Mouse (Mus musculus) heart, adult 9 months (tissue): ENCODE measurements around the gene Adap1.

ENCODE experiments used
- DNase-seq, 2 experiments: peaks; one replicate each; pipeline ENCODE4 v3.0.0; 2022; ENCODE audit warnings: low spot score in 2 of 2

Gene Adap1

DNA sequence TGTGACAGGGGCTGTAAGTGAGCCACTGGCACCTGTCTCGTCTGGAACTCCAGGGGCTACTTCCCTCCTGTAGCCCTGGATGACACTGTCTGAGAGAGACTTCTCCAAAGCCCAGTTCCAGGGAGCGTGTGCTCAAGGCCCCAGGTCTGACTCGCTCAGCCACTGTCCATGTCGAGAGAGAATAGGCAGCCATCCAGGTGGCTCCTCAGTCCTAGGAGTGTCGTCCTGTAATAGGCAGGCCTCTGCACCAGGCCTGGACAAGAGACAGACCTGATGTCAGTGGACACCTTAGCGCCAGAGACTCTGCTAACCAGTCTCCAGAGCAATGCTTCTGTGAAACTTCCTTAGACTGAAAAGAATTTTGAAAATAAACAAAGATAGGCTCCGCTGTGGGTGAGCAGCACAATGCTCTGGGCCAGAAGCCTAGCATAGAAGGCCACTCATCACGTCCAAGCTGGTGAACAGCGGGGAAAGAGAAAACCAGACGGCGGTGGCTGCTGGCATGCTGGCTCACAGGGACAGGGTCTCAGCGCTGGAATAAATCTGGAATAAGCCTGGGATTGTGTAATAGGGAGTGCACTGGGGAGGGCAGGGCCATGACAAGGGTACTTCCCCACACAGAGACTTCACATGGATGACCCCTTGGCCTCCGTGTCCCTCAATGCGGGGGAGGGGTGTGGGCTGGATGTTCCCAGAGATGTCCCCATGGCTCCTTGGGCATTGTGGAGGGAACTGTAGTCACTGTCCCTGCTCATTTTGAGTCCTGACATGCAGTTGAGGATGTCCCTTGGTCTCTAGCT, 39.1 kb downstream of the Adap1 start:
- no peak for DNase-seq

DNA sequence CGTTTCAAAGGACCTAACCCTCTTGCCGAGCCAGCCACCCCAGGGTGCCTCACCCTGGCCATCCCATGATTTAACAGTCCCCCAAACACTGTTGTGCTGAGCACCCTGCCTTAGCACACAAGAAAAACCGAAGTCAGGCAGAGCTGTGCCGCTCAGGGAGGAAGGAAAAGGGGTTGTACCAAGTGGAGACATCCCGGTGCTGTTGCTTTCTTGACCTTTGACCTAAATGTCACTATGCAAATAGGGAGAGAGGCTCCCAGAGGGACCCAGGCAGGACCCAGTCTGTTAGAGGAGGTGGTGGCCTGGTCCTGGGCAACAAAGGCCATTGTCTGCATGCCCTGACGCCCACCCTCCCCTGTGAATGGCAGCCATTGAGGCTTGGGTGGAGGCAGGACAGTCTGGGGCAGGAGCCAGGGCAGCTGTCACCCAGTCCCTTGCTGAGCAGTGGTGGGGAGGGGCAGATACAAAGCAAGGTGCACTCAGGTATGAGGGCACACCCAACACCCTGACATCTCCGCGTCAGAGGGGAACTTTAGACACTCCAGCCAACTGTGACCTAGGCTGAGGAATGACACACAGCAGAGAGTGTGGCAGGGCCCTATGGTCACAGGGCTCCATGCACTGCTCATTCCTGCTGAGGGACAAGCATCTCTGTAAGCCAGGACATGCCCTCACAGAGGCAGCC, 39.9 kb downstream of the Adap1 start:
- no peak for DNase-seq

DNA sequence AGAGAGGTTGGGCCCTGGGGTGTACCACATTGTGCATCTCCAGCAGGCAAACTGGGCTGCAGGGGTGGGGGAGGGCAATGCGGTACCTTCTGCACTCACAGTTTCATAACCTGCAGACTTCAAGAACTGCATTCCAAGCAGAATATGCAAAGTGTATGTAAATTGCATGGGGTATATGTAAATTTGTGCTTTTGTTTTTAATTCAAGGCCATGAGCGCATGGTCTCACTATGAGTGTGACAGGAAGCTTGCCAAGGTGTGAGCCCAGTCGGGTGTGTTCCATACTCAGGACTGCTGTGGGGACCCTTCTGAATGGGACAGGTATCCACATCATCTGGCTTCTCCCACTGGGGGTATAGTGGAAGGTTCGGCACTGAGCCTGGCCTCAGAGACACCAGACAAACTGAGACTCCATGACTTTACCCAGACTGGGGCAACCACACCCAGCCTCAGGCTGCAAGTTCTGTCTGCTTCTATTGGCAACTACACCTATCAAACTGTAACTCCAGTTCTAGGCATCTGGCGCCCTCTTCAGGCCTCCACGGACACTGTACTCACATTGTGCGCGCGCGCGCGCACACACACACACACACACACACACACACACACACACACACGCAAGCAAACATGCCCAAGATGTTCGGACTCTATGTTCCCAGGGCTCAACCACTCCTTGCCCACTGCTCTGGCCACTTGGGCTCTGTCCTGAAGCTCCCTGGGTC, 41.8 kb downstream of the Adap1 start:
- DNase-seq, result no peak

DNA sequence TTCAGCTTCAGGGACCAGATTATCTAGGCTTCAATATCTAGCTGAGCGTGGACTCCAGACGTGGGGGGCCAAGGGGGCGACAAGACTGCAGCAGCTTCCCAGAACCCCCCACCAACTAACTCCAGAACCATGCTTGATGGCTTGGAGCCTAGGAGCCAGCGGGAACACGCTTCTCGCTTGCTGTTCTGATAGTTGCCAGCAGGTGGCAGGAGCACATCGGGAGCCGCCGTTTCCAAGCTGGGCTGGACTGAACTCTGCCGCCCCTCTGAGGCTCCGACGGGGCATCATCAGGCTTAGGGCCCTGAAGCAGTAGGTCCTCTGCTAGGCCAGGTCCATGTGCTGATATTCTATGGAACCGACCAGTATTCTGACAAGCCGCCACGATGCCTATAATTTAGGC, 43.2 kb downstream of the Adap1 start:
- DNase-seq, result peak; percentile 63 to 75

DNA sequence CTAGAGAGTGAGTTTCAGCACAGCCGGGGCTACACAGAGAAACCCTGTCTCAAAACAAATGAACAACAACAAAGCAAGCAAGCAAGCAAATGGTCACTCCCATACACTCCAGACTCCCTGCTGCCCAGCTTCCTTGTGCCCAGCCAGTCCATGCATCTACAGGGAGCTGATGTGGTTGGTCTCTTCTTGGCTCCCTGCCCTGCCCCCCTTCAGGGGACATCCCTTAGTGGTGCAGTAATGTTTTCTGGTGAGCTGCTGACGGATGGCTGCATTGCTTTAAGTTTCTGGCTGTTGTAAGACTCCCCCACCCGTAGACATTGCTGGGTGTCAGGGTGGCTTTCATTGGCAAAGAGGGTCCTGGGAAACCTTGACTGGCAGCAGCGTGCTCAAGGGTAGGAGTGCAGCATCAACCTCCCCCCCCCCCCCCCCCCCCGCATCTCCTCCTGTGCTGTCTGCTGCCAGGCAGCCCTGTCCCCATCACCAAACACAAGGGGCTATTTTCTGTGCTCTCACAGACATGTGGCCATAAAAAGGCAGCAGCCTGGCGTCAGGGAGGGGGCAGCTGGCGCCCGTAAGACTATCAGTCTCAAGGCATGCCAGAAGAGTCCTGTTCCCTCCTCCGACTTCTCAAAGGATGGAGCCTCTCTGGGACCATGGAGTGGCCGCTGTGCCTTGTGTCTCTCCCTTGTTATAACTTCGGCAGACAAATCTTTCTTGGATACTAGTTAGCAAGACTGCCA, 43.9 kb downstream of the Adap1 start:
- no peak for DNase-seq

DNA sequence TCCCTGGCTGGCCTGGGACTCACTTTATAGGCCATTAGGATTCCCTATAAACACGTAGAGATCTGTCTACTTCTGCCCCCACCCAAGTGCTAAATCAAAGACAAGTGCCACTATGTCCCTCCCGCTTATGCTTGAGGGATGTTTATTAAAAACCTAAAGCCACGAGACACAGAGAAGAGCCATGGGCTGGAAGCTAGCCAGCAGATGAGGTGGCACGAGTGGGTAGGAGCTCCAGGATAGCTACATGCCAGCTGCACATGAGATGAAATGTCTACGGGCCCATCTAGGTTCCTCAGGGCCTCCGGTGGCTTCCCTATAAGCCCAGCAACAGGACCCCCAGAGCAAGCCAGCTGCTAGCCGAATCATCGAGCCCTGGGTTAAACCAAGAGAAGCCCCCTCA, 48.1 kb downstream of the Adap1 start:
- DNase-seq, result no peak

DNA sequence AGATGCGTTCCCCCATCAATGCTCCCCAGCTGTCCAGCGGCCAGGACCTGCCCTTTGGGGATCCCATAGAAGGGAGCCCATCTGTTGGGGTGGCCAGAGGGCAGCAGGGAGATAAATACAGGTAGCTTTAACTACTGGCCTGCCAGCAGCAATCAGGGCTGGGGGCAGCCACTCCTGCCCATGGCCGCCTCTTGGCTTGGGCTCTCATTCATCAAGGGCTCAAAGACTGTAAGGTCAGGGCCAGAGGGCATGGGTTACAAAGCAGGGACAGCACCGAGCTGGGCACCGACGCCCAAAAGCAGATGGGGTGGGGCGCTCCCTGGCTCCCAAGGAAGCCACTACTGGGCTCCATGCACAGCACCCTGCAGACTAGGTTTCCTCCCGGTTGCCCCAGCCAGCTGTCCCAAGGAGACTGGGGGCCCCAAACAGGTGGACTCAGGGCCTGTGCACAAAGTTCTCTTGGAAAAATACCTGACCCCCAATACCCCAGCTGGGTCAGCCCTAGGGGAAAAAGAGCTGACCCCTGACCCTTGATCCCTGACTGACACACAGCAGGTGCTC, 53.3 kb downstream of the Adap1 start:
- no peak for DNase-seq

DNA sequence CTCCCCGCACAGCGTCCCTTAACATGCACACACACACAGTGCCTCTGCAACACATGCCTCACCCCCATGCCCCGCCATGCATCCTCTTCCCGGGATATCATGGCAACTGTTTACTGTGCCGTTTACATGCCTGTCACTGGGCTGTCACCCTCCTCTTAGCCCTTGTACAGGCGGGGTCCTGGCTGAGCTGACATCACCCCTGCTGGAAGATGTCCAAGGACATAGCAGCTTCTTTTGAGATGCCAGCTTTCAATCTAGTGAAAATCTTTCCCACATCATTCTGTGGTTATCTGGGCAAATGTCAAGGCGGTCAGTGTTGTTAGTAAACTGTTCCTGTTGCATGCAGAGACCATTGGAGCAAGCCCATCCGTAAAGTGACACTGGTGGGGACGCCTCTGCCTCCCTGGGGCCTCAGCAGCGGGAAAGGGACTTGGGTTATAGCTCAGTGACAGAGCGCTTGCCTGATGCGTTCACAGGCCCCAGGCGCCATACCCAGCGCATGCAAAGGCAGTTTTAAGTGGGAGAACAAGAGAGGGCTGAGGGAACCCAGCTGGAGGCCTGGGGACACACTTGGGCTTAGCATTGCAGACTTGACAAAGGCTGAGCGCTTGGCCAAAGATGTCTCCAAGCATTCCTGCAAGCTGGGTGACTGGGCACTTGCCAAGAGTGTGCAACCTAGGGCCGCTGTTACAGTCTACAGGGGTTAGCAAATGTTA, 54.5 kb downstream of the Adap1 start:
- DNase-seq, result no peak

DNA sequence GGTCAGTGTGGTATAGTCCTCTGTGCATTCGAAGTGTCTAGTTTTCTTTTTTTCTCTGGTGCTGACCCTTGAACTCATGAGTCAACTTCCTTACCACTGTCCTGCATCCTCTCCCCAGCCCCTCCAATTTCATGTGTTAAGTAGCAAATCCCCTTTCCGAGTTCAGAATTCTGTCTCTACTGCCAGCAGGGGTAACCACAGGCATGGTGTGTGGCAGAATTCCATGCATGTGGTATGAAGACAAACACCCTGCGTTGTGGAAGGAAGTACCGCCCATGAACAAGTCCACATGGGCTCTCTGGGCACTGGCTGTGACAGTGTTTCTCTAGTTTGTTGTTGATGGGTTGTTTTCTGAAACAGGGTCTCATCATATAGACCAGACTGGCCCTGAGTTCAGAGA, 57.8 kb downstream of the Adap1 start:
- no peak for DNase-seq

DNA sequence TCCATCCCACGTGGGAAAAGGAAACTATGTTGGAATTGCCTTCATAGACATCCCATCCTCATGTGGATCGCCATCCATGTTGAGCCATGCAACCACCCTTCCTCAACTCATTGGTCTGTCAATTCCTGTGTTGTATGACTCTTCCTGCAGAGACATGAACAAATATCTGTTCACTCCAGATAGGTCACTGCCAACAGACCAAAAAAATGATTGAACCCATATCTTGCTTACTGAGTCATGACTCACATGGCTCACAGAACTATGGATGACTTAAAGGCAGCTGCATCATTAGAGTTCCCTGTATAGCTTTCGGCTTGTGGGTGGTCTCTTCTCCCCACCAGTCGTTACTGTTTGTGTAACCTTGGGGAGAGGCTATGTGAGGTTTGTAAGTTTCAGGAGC, 64.0 kb downstream of the Adap1 start:
- DNase-seq, result no peak

DNA sequence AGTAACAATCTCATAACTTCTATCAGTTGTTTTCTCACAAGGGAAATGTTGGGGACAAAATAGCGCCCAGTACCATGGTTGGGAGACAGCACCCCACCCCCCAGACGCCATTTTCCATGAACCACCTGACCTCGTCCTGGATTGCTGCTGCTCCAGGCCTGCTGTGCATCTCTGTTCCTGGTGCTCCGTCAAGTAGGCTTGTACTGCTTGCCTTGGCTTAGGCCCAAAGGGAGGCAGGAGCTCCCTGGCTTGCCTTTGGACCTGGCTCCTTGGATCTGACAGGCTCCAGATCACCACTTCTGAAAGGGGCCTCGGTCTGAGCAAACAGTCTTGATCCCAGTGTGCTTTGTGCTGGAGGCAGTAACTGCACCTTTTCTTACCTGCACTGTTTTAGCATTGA, 65.6 kb downstream of the Adap1 start:
- DNase-seq, result peak in 1 of 2 experiments; percentile 23

DNA sequence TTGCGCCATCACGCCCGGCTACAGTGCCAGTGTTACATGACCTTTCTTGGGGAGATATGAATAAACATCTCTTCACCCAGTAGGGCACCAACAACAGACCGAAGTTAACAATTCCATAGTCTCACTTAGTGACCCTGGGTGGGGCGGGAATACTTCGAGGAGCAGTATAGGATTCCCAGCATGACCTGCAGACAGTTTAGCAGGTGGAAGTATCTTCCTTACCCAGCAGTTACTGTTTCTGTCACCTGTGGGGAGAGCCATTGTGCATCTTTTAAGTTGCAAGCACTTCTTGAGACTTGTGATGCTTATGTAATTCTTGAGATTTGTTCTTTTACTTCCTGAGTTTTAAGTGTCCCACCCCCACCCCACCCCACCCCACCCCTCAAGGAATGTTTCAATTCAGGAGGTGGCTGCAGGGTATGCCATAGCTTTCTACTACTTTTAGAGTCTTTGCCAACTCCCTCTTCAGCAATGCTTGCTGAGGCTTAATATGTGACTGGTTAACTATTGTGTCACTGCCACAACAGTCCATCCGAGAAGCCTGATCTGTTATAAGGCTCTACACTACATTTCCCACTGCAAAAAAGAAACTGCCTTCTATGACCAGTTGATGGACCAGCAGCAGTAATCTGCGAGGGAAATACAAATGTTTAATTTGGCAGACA, 66.9 kb downstream of the Adap1 start:
- DNase-seq, result no peak

DNA sequence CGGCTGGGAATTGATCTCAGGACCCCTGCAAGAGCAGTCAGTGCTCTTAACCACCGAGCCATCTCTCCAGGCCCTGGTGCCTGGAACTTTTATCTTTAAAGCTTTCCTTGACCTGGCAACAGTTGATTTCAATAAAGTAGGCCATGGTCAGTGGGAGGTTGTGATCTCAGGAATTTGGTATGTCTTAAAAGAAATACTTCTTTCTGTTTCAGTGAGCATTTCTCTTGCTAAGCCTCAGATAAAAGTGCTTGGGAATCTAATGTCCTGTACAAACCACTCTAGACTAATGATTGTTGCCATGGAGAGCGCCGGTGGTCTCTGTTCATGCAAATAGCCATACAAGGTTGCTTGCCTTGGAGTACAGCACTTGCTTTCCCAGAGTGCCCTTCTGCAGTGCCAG, 67.6 kb downstream of the Adap1 start:
- no peak for DNase-seq

DNA sequence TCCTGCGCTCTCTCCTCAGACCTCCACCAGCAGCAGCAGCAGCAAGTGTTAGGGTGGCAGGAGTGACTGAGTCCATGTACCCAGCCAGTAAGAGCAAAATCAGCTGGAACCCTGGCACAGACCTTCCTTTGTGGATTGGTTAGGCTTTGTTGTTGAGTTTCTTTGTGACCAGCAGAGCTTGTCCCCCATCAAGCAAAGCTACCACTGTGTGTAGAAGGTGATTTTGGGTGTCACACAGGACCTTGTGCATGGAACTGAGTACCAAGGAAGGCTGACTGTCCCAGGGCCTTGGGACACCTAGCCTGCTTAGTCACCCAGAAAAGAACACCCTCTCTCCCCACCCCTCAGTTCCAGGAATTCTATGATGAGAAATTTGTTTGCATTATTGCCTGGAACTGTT, 68.2 kb downstream of the Adap1 start:
- DNase-seq, result no peak

DNA sequence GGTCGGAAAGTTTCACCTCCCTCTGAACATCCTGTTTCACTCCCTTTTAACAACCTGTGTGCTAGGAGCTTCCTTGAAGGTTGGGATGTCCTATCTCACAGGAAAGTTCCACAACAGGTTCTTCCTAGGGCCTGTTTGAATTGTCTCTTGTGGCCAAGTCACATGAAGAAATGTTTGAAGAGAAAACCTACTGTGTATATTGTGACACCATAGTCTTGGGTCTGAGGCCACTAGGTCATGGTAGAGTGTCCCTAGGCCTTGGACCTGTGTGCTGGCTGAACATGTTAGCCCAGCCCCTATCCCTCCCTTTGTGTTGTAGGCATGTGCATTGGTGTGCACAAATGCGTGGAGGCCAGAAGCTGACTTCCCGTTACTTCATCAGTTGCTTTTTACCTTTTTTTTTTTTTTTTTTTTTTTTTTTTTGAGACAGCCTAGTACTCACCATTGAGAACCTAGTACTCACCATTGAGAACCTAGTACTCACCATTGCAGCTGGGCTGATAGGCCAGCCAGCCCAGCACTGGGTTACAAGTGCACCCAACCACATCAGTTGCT, 69.1 kb downstream of the Adap1 start:
- DNase-seq, result no peak

DNA sequence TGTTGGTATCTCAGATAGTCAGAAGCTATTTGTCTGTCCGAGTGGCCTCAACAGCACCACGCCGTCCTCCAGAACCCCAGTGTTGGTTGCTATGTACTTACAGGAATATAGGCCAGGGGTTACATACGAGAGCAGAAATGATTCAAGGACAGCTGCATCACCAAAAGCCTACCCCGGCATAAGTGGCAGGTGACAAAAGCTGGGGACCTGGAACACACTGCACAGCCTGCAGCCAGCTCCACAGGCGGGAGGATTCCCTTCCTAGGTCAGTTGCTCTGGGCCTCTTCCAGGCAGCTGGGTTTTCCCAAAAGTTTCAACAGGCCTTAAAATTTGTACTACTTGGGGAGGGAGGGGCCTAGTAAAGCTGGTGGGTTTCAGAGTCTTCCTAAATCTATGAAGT, 69.6 kb downstream of the Adap1 start:
- peak; percentile 25 to 33 for DNase-seq

DNA sequence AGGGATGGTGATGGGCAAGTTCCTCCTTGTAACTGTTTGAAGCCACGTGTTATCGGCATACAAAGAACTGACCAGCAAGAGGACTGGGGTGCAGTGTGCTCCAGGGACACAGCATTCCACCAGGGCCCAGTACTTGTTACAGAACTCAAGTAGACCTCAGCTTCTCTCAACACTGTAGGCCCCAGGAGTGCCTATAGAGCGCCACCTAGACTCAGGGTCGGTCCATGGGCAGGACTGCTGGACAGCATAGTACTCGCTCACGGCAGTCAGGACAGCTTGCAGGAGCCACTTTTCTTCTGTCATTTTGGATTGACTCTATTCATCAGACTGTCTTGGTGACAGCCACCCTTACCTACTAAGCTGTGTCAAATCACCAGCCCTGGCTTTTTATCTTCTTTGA, 70.5 kb downstream of the Adap1 start:
- no peak for DNase-seq

DNA sequence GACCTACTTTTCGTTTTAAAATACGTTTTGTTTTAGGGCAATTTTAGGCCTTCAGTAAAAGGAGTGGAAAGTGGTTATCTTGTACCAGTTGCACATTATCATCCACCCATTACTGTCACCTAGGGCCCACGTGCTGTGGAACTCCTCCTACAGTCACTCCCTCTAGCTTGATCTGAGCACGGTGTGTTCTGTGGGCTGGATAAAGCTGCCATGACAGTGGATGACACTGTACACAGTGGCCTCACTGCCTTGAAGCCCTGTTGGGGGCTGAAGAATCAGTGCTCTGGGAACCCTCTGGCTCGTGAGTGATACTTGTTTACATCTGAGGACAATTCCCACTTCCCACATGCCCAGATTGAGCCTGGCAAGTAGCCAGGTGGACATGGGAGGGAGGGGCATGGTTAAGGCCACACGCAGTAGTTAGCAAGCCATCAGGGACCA, 72.1 kb downstream of the Adap1 start:
- DNase-seq, result peak; percentile 13 to 25

DNA sequence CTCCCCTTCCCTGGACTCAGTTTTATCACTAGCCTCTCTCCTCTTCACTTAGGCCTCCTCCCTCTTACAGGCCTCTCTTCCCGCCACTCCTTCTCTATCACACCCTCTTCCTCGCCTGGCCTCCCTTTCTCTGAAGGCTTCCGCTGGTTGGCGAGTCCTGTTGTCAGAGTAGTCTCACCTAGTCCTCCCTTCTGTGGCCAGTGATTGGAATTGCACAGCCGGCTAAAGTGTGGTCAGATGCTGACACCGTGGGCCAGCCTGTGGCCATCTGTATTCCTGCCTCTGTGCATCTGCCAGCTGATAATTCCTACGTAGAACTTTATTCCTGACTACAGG, 72.5 kb downstream of the Adap1 start:
- DNase-seq, result no peak
